Mouse (Mus musculus) right cerebral cortex, adult 2 months (tissue): Measurements from ENCODE around the gene Dusp2.

Experiments used
- DNase-seq, 2 experiments: peaks; one replicate each; pipeline ENCODE4 v3.0.0; 2021 to 2022; ENCODE audit warnings: low spot score in 2 of 2

Dusp2 gene

DNA sequence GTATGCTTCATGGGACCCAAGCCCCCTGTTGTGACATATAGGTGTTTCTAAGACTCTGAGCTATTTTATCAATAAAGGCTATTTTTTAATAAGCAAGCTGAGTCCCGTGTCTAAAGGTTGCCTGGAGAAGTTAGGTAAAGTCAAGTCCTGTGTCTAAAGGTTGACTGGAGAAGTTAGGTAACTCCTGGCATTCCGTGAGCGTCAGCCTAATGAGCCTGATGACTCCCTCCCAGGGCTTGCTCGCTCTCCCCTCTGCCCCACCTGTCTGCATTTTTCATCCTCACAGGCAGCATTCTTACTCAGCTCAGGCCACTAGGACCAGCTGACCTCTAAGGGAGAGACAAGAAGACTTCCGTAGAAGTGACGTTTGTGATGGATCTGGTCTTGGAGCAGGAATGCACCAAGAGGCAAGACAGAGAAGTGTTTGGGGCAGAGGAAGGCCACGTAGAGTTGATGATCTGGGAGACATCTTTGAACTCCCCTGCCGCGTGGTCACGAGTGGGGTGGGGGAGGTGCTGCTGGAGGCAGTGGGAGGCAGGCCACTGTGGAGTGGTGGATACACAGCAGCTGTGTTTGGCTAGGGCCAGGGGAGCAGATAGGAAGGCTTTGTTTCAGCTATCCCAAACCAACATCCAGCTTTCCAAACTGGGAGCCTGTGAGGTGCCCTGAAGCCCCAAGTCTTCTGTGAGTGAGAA lies 31.3 kb downstream of the Dusp2 start:
- no peak for DNase-seq

DNA sequence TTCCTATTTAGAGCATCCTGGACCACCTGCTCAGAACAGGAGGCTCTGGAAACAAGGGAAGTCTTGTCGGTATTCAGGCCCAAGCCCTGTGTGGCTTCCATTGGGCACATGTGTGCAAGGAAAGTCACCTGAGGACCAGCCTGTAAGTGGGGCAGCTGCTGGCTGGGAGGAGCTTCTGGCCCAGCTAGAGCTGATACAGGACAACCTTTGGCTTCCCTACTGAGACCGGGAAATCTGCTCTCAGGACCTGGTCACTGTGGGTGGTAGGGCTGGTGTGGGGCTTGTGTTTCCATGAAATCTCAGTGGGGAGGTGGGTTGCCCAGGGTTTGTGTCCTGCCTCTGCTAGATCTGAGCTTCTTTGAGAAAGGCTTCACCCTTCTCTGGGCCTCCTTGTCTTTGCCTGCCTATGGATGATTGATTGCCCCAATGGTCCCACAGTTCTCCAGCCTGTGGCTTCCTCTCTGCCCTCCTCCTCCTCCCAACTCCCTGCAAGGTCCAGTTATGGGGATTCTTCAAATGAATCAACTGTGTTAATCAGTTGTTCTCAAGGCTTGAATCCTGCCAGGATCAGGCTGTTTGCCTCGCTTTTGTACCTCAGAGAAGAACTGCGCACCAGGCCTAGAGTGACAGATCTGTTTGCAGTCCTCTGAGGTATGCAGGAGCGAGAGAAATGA lies 33.9 kb downstream of the Dusp2 start:
- DNase-seq = no peak

DNA sequence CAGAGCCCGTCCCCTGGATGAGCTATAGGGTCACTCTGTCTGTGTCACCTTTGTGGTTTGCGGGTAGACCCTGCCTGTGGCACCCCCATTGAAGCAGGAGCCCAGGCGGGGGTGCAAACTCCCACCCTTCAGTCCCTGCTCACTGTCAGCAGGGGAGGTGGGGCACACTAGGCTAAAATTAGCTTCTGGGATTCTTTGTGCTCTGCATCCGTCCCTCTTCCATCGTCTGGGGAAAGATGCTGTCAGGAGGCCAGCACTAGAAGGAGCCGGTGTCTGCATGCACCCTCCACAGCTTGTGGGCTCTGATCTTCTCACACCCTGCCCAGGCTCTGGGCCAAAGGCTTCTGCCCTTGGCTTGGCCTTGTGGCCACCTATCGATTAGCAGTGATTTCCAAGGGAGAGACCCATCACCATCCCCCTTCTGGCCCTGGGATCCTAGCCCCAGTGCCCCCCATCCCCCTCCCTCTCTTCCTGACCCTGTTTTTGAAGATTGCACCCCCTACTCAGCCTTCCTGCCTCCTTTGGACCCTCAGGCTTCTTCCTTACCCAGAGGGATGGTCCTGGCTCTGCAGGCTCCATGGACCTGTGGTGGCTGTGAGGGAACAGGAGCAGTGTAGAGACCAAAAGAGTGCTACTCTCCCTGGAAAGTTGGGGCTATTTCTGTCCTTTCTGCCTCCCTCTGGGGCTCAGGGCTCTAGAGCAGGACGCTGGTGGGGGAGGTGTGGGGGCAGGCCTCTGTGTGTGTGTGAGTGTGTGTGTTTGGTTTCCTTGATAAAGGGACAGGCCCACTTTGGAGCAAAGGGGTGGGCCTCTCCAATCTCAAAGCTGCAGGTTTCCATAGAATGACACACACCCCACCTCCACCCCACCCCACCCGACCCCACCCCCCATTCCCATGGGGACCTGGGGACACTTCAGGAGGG lies 34.9 kb downstream of the Dusp2 start:
- DNase-seq = no peak

DNA sequence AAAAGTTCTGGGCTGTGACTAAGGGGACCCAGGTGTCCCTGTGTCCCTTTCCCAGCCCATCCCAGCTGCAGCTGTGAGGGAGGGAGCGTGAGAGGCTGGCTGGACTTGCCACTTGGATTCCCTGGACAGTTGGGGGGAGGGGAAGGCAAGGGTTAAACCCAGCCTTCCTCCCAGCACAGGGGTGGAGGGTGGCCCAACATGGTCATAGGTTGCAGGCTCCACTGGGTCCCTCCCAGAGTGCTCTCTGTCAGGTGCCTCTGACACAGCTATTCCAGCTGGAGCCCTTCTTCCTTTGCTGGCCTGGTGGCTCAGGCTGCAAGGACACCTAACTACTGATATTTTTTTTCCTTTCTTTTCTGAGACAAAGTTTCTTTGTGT lies 35.5 kb downstream of the Dusp2 start:
- no peak for DNase-seq

DNA sequence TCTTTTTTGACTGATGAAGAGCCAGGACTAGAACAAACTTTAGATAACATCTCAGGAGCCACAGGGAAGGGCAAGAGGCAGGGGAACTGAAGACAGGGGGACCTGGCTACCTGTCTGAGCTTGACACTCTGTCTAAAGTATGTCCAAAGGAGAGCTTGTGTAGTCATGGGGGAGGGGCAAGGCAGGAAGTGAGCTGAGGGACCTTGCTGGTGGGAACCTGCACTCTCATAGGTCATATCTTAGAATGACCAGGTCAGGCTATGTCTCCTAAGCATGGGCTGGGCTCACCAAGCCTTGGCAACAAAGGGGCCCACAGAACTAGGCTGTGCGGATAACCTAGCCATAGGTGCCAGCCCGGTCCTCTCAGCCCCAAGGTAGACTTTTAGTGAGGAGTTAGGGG lies 36.1 kb downstream of the Dusp2 start:
- no peak for DNase-seq

DNA sequence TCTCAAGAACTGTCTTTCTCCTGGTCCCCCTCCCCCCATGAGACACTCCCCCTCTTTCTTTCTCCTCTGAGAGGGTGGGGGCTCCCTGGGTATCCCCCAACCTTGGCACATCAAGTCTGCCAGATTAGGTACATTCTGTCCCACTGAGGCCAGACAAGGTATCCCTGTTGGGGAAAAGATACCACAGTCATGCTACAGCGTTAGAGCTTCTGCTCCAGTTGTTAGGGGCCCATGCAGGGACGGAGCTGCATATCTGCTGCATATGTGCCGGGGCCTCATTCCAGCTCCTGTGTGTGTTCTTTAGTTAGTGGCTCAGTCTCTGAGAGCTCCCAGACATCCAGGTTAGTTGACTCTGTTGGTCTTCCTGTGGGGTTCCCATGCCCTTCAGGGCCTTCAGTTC lies 38.2 kb downstream of the Dusp2 start:
- no peak for DNase-seq

DNA sequence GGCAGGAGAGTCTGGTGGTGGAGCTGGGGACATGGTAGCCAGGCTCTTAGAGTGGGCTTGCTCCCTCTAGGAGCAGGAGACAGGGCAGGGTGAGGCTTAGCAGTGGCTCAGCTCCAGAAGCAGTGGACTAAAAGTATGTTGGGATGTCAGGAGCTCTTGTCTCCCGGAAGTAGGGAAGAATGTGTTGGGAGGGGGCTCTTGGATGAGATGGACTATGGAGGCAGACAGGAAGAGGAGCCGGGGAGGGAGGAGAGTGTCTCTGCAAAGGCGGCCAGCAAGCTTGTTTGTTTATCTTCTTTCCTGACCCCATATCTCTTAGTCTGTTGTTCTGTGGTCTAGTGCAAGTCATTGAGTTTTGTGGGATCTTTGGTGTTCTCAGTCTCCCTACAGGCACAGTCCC lies 39.1 kb downstream of the Dusp2 start:
- no peak for DNase-seq

DNA sequence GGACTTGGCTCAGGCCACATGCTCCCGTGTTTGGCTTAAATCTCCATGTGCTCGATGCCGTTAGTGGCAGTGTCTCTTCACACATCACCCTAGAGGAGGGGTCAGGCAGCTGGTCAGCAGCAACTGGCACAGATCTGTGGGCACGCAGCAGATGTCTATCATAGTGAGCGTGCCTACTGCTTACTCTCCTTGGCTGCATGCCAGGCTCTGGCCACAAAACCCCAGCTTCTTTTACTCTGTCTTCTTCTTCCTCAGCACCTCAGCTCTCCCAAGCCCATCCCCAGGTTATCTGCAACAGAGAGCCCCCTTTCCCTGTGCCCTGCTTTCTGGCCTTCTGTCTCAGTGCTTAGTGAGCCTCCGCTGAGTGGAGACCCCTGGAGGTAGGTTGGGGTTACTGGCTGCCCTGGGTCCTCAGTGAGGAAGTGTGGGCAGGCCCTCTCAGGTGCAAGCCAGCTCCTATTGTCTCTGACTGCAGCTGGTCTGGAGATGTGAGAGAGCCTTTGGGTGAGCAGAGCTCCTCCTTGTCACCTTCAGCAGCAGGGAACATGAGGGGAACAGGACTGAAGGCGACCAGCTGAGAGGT lies 39.9 kb downstream of the Dusp2 start:
- no peak for DNase-seq

DNA sequence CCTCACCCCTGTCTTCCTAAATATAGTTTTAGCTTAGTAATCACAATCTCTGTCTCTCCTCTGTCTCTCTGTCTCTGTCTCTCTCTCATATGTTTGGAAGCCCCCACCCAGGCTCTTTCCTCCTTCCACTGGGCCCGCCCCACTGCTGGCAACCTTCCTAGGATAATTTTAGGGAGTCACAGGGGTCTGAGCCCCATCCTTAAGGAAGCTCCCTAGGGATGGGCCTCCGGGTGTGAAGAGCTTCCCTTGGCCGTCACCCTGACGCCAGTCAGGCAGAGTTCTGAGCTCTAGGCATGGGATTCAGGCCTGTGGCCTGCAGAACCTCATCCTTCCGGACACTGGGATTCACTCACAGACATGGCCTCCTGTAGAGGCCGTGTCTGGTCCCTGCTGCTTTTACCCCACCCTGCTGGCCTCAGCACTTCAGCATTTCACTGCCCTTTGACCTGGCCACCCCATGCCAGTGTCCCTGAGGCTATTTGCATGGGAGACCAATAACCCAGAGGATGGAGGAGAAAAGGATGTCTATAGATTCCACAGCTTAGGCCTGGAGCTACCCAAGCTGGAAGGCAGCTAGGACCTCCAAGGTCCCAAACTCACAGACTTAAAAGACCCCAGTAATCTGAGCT lies 40.6 kb downstream of the Dusp2 start:
- no peak for DNase-seq

DNA sequence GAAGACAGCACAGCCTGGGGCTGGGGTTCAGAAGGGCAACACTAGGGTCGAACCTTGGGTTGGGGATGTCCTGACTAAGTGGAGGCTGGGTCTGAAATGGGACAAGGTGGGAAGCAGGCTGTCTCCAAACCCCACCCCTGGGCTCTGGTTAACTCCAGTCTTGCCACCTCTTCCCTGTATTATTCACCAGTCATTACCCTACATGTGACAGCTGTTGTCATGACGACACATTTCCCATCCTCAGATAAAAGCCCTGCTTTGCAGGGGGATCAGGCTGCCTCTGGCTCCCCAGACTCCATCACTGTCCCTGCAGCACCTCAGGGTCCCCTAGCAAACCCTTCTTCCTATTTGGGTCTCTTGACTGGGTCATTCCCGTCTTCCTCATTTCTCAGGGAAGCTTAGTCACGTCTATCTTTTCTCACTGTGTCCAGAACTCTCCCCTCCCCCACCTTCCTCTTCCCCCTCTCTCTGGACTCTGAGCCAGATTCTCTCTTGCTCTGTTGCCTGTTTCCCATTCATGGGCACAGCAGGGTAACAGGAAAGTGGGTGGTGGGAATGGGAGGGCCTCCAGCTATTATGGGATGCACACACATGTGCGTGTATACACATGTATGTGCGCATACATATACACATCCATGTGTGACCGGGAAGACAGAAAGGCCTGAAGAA lies 42.1 kb downstream of the Dusp2 start:
- no peak for DNase-seq

DNA sequence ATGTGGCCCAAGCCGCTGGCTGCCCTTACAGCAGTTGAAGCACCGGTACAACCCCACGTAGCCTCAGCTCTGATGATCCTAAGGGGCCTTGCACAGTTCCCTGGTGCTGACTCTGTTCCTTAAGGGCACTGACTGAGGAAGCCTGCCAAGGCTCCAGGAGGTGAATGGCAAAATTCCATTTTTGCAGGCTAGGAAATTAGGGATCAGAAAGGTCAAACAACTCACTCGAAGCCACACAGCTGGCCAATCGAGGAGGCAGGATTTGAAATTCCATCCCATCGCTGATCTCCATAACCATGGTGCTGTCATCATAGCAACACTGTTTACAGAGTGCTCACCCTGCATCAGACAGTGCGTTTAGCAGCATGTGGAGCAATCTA lies 42.6 kb downstream of the Dusp2 start:
- DNase-seq = no peak

DNA sequence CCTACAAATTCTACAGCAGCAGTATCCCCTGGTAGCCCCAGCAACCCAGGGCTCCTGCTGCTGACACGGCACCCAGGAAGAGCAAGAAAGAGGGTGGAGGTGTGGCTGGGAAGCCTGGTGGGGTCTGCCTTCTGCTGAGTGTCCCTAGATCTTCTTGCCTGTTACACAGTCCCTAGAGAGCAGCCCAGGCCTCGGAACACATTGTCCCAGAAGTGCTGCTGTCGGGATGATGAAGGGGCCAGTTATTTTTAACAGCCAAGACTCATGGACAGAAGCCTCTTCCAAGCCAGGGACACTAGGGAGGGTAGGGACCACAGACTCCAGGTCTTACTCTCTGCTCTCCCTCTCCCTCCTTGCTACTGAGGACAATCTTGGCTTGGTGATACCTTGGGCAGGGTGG lies 43.3 kb downstream of the Dusp2 start:
- no peak for DNase-seq

DNA sequence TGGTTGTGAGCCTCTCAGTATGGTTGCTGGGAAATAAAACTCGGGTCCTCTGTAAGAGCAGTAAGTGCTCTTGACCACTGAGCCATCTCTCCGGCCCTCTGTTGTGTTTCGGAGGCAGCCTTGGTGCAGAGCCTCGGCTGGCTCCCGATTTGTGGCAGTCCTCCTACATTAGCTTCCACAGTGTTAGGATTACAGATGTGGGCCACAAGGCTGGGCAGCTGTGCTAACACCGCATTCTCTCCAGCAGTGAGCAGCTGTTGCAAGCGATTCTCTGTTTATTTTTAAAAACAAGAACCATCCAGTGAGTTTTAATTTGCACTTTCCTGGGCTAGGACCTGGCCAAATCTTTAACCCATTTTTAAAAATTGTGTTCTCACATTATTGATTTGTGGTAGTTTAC lies 47.9 kb downstream of the Dusp2 start:
- DNase-seq = no peak

DNA sequence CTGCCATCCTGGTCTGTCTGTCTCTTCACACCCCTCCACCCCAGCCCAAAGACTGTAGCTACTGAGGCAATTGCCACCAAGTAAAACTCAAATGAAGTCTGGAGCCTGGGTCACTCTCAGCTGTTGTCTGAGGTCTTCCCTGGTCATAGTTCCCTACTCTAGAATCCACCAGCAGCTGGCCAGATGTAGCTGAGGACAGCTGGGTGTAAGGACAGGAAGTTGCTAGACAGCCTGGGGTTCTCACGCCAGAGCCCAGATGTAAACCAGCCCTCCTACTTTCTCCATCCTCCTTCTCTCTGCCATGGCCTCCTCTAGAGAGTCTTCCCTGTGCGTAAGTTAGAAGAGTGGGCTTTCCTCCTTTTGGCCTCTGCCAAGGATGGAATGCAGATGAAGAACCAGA lies 51.6 kb downstream of the Dusp2 start:
- DNase-seq = no peak
